Mouse (Mus musculus) heart, postnatal 0 days (tissue): ENCODE results near the gene Hoga1. TPM values are rescaled to one million over a fixed set of nuclear protein-coding genes. Genes with fewer than 3 reads are reported as not detected.

Experiments
- ATAC-seq: fragments of 200-750 bp; cut with Nextera tagmentation; 2 replicates; pipeline ENCODE4 v1.8.0; 2017; ENCODE audit warnings: low read depth, moderate number of reproducible peaks, moderate library complexity; ENCODE audit not compliant: insufficient read depth
- DNase-seq: peaks from one replicate; pipeline ENCODE4 v3.0.0-alpha.2; 2016; ENCODE audit warnings: low spot score
- H3K27ac ChIP-seq: fragments of 300-500 bp; sonication (generic); 2 replicates; pipeline ENCODE4 v1.5.1; 2014; ENCODE audit warnings: low read depth, mild to moderate bottlenecking
- H3K27me3 ChIP-seq: fragments of 300-500 bp; sonication (generic); 2 replicates; pipeline ENCODE4 v1.6.1; 2014; ENCODE audit warnings: low read length, mixed read lengths; ENCODE audit not compliant: control insufficient read depth, insufficient read depth
- H3K36me3 ChIP-seq: fragments of 300-500 bp; sonication (generic); replicated peaks from 2 replicates; pipeline ENCODE4 v1.6.1; 2014; ENCODE audit warnings: low read length, mixed read lengths; ENCODE audit not compliant: control insufficient read depth, insufficient read depth
- H3K4me1 ChIP-seq: fragments of 300-500 bp; sonication (generic); 2 replicates; pipeline ENCODE4 v1.6.1; 2014; ENCODE audit warnings: antibody characterized with exemption; ENCODE audit not compliant: control insufficient read depth, insufficient read depth
- H3K4me2 ChIP-seq: fragments of 300-500 bp; sonication (generic); 2 replicates; pipeline ENCODE4 v1.6.1; 2014; ENCODE audit warnings: low read depth, mild to moderate bottlenecking, low read length, moderate library complexity
- H3K4me3 ChIP-seq: fragments of 300-500 bp; sonication (generic); 2 replicates; pipeline ENCODE4 v1.5.1; 2014; ENCODE audit warnings: low read depth, low read length
- H3K9ac ChIP-seq: fragments of 300-500 bp; sonication (generic); replicated peaks from 2 replicates; pipeline ENCODE4 v1.6.1; 2014; ENCODE audit warnings: low read depth, low read length, mixed read lengths
- H3K9me3 ChIP-seq: fragments of 300-500 bp; sonication (generic); replicated peaks from 2 replicates; pipeline ENCODE4 v1.6.1; 2016; ENCODE audit warnings: low read length; ENCODE audit not compliant: control insufficient read depth
- CTCF ChIP-seq: IDR thresholded peaks from 2 replicates; pipeline ENCODE4 v1.5.1; 2016; ENCODE audit warnings: antibody characterized with exemption, control low read depth, low read depth
- EP300 ChIP-seq: IDR thresholded peaks from 2 replicates; pipeline ENCODE4 v1.6.1; 2016; ENCODE audit warnings: antibody characterized with exemption, low read depth
- WGBS: fragments of 180-500 bp; shearing (Covaris S2); extraction: QIAGEN DNeasy Blood & Tissue Kit; methylation state at CpG from one replicate; pipeline ENCODE4 v1.1.7; 2014; 5-methylcytosine and 5-hydroxymethylcytosine counted together
- polyA plus RNA-seq: library from polyadenylated mRNA; unstranded; fragments of >200 nt; fragmentation: Nextera tagmentation; extraction: Ambion mirVana; gene quantifications from 2 replicates; pipeline ENCODE4 v1.2.1, GENCODE M21; 2015
- total RNA-seq: library from RNA; depleted of rRNA; stranded (reverse); fragments of >200 nt; gene quantifications from 2 replicates; pipeline ENCODE4 v1.2.3, GENCODE M21; 2014; ENCODE audit warnings: low replicate concordance

Hoga1 gene
- total and polyA plus RNA-seq, 2 experiments from 2014 or later: 1.3 to 1.4 TPM

DNA sequence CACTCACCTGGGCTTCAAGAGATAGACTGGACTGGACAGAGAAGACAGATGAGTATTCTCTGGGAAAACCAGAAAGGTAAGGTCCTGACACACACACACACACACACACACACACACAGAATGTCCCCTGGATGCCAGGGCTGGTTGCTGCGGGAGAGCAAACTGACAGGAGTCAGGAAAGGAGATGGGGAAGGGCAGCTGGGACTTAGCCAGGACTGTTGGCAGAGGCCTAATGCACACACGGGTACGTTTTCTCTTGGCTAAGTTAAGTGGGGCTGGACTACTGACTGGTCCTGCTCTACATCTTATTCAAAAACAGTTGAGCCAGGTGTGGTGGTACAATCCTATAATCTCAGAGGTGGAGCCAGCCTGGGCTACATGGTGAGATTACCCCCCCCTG is 9.1 kb upstream of the Hoga1 start:
- ATAC-seq: no peak
- H3K4me2 ChIP-seq: no peak overlapping the region
- no peaks in the 10 kb centered on the region for H3K4me1 ChIP-seq
- no peak for DNase-seq
- WGBS: 46% methylated on average over 3 of the region's 3 CpGs
- TF ChIP-seq EP300 (no peak), CTCF (no peak)
- no peak overlapping the region for H3K9ac ChIP-seq
- peaks cover 29% of the 10 kb centered on the region for H3K36me3 ChIP-seq
- H3K9me3 ChIP-seq: no peaks in the 10 kb centered on the region
- no peak overlapping the region for H3K4me3 ChIP-seq
- 0 out of 2 replicates have a peak, but pooled peaks cover 2% of the 10 kb centered on the region for H3K27me3 ChIP-seq
- no peak overlapping the region for H3K27ac ChIP-seq

DNA sequence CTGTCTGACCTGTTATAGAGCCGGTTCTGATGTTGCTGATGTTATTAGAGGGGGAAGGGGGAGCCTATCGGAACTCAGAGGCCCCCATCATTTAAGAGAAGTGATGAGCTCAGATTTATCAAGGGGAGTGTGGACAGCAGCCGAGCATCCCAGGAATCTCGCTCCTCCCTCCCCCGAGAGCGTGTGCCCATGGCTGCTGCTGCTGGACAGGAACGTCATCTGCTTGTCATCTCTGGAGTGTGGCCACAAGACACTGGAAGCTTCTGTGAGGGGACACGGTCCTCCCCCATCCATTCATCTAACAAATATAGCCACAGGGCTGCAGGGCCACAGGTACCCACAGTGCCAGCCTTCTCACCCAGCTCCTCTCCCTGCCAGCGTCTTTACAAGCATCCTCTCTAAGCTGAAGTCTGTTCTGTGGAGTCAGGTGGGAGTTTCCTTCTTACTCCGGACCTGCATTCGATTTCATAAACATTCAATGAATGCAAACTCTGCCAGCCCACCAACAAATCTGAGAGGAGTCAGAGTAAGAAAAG is 8.2 kb upstream of the Hoga1 start:
- no peak overlapping the region for H3K9ac ChIP-seq
- H3K4me3 ChIP-seq: no peak overlapping the region
- ATAC-seq (no peak), DNase-seq (no peak)
- no peaks in the 10 kb centered on the region for H3K9me3 ChIP-seq
- TF ChIP-seq EP300 (no peak), CTCF (no peak)
- H3K4me1 ChIP-seq: no peaks in the 10 kb centered on the region
- 41% methylated on average over 11 of the region's 11 CpGs for WGBS
- H3K27ac ChIP-seq: no peak overlapping the region
- no peak overlapping the region for H3K4me2 ChIP-seq
- H3K27me3 ChIP-seq: 0 out of 2 replicates have a peak, but pooled peaks cover 2% of the 10 kb centered on the region
- H3K36me3 ChIP-seq: peaks cover 23% of the 10 kb centered on the region

- no peak for ATAC-seq
- TF ChIP-seq EP300: no peak
- no peak for TF ChIP-seq CTCF
- no peaks in the 10 kb centered on the region for H3K9me3 ChIP-seq
- no peak overlapping the region for H3K27ac ChIP-seq
- no peak overlapping the region for H3K9ac ChIP-seq
- 88% methylated on average over 12 of the region's 12 CpGs for WGBS
- H3K36me3 ChIP-seq: peaks cover 13% of the 10 kb centered on the region
- H3K4me2 ChIP-seq: no peak overlapping the region
- no peak overlapping the region for H3K4me3 ChIP-seq
- no peaks in the 10 kb centered on the region for H3K4me1 ChIP-seq
- 0 out of 2 replicates have a peak, but pooled peaks cover 2% of the 10 kb centered on the region for H3K27me3 ChIP-seq
- DNase-seq: no peak
Measured at GRCm38 (mm10) chr19:42038310-42038709, 7.1 kb upstream of the Hoga1 start.

DNA sequence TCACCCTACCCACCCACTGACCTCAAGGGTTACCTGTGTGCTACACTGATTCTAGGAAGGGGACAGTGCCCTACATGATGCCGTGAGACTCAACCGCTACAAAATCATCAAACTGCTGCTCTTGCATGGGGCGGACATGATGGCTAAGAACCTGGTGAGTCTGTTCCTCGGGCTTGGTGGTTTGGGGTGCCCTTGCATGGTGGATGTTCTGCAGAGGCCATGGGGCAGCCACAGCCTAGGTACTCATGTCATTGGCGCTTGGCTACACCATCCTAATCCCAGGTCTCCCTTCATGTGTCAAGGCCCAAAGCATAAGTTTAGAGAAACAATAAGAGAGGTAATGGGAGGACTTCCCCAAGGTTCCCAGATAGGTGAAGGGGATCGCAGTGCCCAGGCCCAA is 1.4 kb upstream of the Hoga1 start:
- no peak overlapping the region for H3K4me3 ChIP-seq
- no peak overlapping the region for H3K27ac ChIP-seq
- no peak for DNase-seq

DNA sequence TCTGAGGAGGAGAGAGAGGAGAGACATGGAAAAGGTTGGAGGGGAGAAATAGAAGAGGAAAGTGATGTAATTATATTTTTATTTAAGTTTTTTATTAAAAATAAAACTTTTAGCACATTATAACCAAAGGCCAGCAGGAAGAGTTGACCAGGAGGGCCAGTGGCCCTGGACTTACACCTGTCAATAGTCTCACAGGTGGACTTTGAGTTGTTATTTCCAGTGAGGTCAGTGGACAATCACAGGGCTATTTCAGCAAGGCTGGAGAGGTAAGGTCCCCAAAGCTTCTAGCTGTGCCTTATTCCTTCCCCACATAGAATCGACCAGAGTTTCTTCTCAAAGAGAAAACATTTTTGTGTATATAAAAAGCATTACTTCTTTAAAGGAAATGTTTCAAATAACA is 4.8 kb downstream of the Hoga1 start:
- TF ChIP-seq EP300: no peak
- no peaks in the 10 kb centered on the region for H3K9me3 ChIP-seq
- no peak overlapping the region for H3K4me2 ChIP-seq
- no peaks in the 10 kb centered on the region for H3K36me3 ChIP-seq
- H3K4me3 ChIP-seq: no peak overlapping the region
- no peak overlapping the region for H3K27ac ChIP-seq
- H3K4me1 ChIP-seq: peaks cover 7% of the 10 kb centered on the region; the same call in 1 of the 2 replicates
- no peaks in the 10 kb centered on the region for H3K27me3 ChIP-seq
- H3K9ac ChIP-seq: no peak overlapping the region
- ATAC-seq (no peak), DNase-seq (no peak)
- WGBS: 74% methylated on average over 1 of the region's 1 CpGs

More for the DNA sequence above, 1.4 kb upstream of the Hoga1 start:
- Histone ChIP-seq H3K36me3 (no peaks in the 10 kb centered on the region), H3K4me1 (peaks cover 7% of the 10 kb centered on the region; the same call in 1 of the 2 replicates), H3K27me3 (0 out of 2 replicates have a peak, but pooled peaks cover 2% of the 10 kb centered on the region), H3K9me3 (no peaks in the 10 kb centered on the region), H3K9ac (no peak overlapping the region), H3K4me2 (no peak overlapping the region)
- TF ChIP-seq EP300: no peak
- no peak for TF ChIP-seq CTCF
- WGBS: 91% methylated on average over 6 of the region's 6 CpGs
- ATAC-seq: no peak

DNA sequence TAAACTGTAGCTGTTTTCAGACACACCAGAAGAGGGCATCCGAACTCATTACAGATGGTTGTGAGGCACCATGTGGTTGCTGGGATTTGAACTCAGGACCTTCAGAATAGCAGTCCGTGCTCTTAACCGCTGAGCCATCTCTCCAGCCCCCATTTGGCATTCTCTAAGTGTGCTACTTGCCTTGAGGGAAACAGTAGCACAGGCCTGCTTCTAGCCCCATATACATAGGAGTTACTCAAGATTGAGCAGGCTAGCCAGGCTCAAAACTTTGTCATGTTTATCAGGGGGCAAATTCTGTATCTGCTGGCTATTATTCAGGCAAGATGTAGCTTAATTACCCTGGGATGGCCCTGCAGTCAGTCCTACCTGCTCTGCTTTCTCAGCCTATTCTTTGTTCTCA is 5.9 kb downstream of the Hoga1 start:
- H3K4me2 ChIP-seq: no peak overlapping the region
- DNase-seq: no peak
- H3K27me3 ChIP-seq: no peaks in the 10 kb centered on the region
- H3K4me1 ChIP-seq: no peaks in the 10 kb centered on the region
- TF ChIP-seq CTCF: no peak
- TF ChIP-seq EP300: no peak
- WGBS: 77% methylated on average over 3 of the region's 3 CpGs
- no peaks in the 10 kb centered on the region for H3K36me3 ChIP-seq
- H3K9me3 ChIP-seq: no peaks in the 10 kb centered on the region
- no peak overlapping the region for H3K27ac ChIP-seq
- ATAC-seq: no peak
- H3K4me3 ChIP-seq: no peak overlapping the region
- H3K9ac ChIP-seq: no peak overlapping the region
